8 mouse cellular contexts compared by ENCODE assay signal in the genomic region with DNA sequence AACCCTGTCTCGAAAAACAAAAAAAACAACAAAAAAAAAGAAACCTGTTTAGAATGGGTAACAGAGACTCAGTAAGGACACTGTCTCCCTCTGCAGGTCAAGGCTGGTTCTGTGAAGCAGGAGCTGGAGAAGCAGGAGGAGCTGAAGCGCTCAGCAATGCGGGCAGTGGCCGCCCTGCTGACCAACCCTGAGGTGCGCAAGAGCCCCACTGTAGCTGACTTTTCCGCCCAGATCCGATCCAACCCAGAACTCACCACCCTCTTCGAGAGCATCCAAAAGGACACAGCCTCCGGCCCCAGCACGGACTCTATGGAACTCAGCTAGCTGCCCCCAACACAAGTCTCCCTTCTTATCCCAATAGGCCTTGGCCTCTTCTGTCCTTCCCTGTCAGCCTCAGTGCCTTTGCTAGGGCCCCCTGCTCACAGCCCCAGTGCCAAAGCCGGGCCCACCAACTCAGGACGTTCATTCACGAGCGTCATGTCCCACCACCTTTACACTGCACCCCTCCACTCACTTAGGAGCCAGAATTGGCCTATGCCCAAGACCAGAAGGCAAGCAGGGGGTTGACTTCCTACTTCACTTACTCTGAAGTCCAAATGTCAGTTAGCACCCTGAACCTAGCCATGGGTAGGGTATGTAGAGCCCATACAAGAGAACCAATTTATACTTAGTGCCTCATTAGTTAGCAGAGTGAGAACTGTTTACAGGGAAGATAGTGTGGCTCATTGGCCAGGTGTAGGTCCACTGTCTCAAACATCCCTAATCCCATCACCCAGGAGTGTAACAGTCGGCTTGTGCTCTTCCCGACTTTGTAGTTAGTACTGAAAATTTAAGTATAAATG. TPM values are rescaled to one million over a fixed set of nuclear protein-coding genes. Genes with fewer than 3 reads are reported as not detected.
DNase-seq lines count a peak whose midpoint lies in the region; ATAC-seq and TF ChIP-seq lines count a peak whose summit lies in the region.

No protein-coding gene starts in this region.

- no peaks in the 10 kb centered on the region for H3K9me3 ChIP-seq in intestine, embryonic 14.5 days (ENCODE audit: control insufficient read depth, low read length)

- no peak overlapping the region for H3K9ac ChIP-seq in intestine, embryonic 14.5 days (ENCODE audit: low read length)

- DNase-seq in urinary bladder, adult 18-20 months (ENCODE audit: low spot score in 2 of 2), result peak; percentile 35 to 60
- no peak for DNase-seq in urinary bladder, postnatal 10 days (ENCODE audit: low spot score)
- peak; percentile 73 for DNase-seq in gastrocnemius, postnatal 14 days
- peak; percentile 87 for DNase-seq in intestine, embryonic 14.5 days (ENCODE audit: low spot score)
- DNase-seq in left cerebral cortex, postnatal 14 days (ENCODE audit: low spot score in 2 of 2), result peak; percentile 84 to 93
- DNase-seq in mesoderm, embryonic 11.5 days (ENCODE audit: low read depth, low spot score), result peak; percentile 79
- DNase-seq in spleen, adult 18-20 months, result peak; percentile 16 to 53

- TF ChIP-seq POLR2A in cortical plate, adult 2 months (IDR thresholded peaks at IDR 0.05; ENCODE audit: extremely low read depth, insufficient read depth, low read length), result no peak

- no peak overlapping the region for H3K4me3 ChIP-seq in cortical plate, adult 2 months (ENCODE audit: insufficient read depth, low read length)
- no peak overlapping the region for H3K4me3 ChIP-seq in intestine, embryonic 14.5 days (ENCODE audit: low read depth, low read length)

- intact Hi-C loops in gastrocnemius, postnatal 14 days (cut with DNase I; ENCODE audit: low total_unique reads), result no loop called here
- intact Hi-C loops in left cerebral cortex, postnatal 14 days (cut with DNase I), result loop anchor here (5.0 kb wide), 2 partner anchors 76 to 201 kb away; partner anchors contain the start of gene Mkrn2

- ATAC-seq in intestine, embryonic 14.5 days (replicated peaks; ENCODE audit: low FRiP score, low TSS enrichment, low read depth), result peak; percentile 33; the same call in 1 of the 2 replicates

- H3K4me2 ChIP-seq in intestine, embryonic 14.5 days (ENCODE audit: low read length), result no peak overlapping the region

- peak; percentile 85 for TF ChIP-seq CTCF in cortical plate, adult 2 months (IDR thresholded peaks at IDR 0.05; ENCODE audit: extremely low read depth, insufficient read depth, low read length)

- H3K27ac ChIP-seq in cortical plate, adult 2 months (ENCODE audit: insufficient read depth, low read length), result no peak overlapping the region
- no peak overlapping the region for H3K27ac ChIP-seq in intestine, embryonic 14.5 days (ENCODE audit: low read depth)

- peaks cover 4% of the 10 kb centered on the region; the same call in 1 of the 2 replicates for H3K4me1 ChIP-seq in cortical plate, adult 2 months (ENCODE audit: control insufficient read depth, insufficient read depth, low read length)
- H3K4me1 ChIP-seq in intestine, embryonic 14.5 days (replicated peaks; ENCODE audit: control insufficient read depth, insufficient read depth, low read length), result peaks cover 17% of the 10 kb centered on the region

- H3K27me3 ChIP-seq in intestine, embryonic 14.5 days (replicated peaks; ENCODE audit: control insufficient read depth, insufficient read depth, low read length), result no peaks in the 10 kb centered on the region

- WGBS in intestine, embryonic 14.5 days, result 52% methylated on average over 16 of the region's 16 CpGs

- H3K36me3 ChIP-seq in intestine, embryonic 14.5 days (ENCODE audit: control insufficient read depth, insufficient read depth, low read length), result peaks cover 85% of the 10 kb centered on the region

RNA-seq across cellular contexts. Expression of gene Rpl32, which starts 4.8 kb away (rescaled TPM):
- 914 and 1,009 TPM in 2 replicates for polyA plus RNA-seq in cortical plate, adult 2 months (2012; rRNA removed)
- total RNA-seq in gastrocnemius, postnatal 14 days (2021), result 100 to 1,000 TPM; 847 to 987 TPM
- 2,668 and 2,809 TPM in 2 replicates for polyA plus RNA-seq in intestine, embryonic 14.5 days (2014; fragmentation: Nextera tagmentation; extraction: Ambion mirVana)
- total RNA-seq in left cerebral cortex, postnatal 14 days (2021), result 100 to 1,000 TPM; 508 TPM

RNA-seq across cellular contexts. Expression of gene Cand2, which starts 29.4 kb away (rescaled TPM):
- 3.0 and 3.1 TPM in 2 replicates for polyA plus RNA-seq in cortical plate, adult 2 months (2012; rRNA removed)
- total RNA-seq in gastrocnemius, postnatal 14 days (2021), result 10 to 100 TPM; 68.1 to 86.4 TPM
- polyA plus RNA-seq in intestine, embryonic 14.5 days (2014; fragmentation: Nextera tagmentation; extraction: Ambion mirVana), result 29.6 and 30.2 TPM in 2 replicates
- total RNA-seq in left cerebral cortex, postnatal 14 days (2021), result 1 to 10 TPM; 2.0 to 2.6 TPM

RNA-seq across cellular contexts. Expression of gene Efcab12, which starts 34.5 kb away (rescaled TPM):
- 7.1 and 7.9 TPM in 2 replicates for polyA plus RNA-seq in cortical plate, adult 2 months (2012; rRNA removed)
- total RNA-seq in gastrocnemius, postnatal 14 days (2021), result under 1 TPM; 0.08 to 0.18 TPM
- 0.67 and 0.69 TPM in 2 replicates for polyA plus RNA-seq in intestine, embryonic 14.5 days (2014; fragmentation: Nextera tagmentation; extraction: Ambion mirVana)
- total RNA-seq in left cerebral cortex, postnatal 14 days (2021), result 1 to 10 TPM; 3.4 to 4.8 TPM

RNA-seq across cellular contexts. Expression of gene Tmem40, which starts 41.6 kb away (rescaled TPM):
- polyA plus RNA-seq in cortical plate, adult 2 months (2012; rRNA removed), result 5.5 TPM in 2 replicates
- total RNA-seq in gastrocnemius, postnatal 14 days (2021), result under 1 TPM; 0.33 to 0.80 TPM
- polyA plus RNA-seq in intestine, embryonic 14.5 days (2014; fragmentation: Nextera tagmentation; extraction: Ambion mirVana), result 0.48 and 0.51 TPM in 2 replicates
- total RNA-seq in left cerebral cortex, postnatal 14 days (2021), result 1 to 10 TPM; 2.1 TPM

RNA-seq across cellular contexts. Expression of gene Mbd4, which starts 49.4 kb away (rescaled TPM):
- 9.5 and 10.1 TPM in 2 replicates for polyA plus RNA-seq in cortical plate, adult 2 months (2012; rRNA removed)
- total RNA-seq in gastrocnemius, postnatal 14 days (2021), result 1 to 10 TPM; 1.4 to 2.2 TPM
- polyA plus RNA-seq in intestine, embryonic 14.5 days (2014; fragmentation: Nextera tagmentation; extraction: Ambion mirVana), result 14.7 and 18.4 TPM in 2 replicates
- total RNA-seq in left cerebral cortex, postnatal 14 days (2021), result 1 to 10 TPM; 7.4 to 8.1 TPM

Comparison
In these comparisons a context has a peak if more than half of its experiments do, and no peak if none do; other contexts are left out.
1. RNA of gene Cand2, which starts 29.4 kb away (total RNA-seq): 68.1 to 86.4 TPM in gastrocnemius, postnatal 14 days; 2.0 to 2.6 TPM in left cerebral cortex, postnatal 14 days; every median in the first group is over 10 times any median in the second.